Mouse (Mus musculus) heart, adult 2 months (tissue): ENCODE data around the gene Mcrip1. TPM values are rescaled to one million over a fixed set of nuclear protein-coding genes. Genes with fewer than 3 reads are reported as not detected.

Experiments
- DNase-seq, 2 experiments: peaks; one replicate each; pipeline ENCODE4 v3.0.0; 2021
- H3K27ac ChIP-seq: fragments of 200-600 bp; 2 replicates; pipeline ENCODE4 v1.8.1; 2022
- H3K27me3 ChIP-seq: fragments of 200-500 bp; 2 replicates; pipeline ENCODE4 v1.6.1; 2012; ENCODE audit warnings: mild to moderate bottlenecking, low read length, inconsistent platforms, mixed read lengths; ENCODE audit not compliant: control insufficient read depth, insufficient read depth
- H3K36me3 ChIP-seq: fragments of 200-500 bp; 2 replicates; pipeline ENCODE4 v1.6.1; 2012; ENCODE audit warnings: low read length, inconsistent platforms; ENCODE audit not compliant: control insufficient read depth, insufficient read depth
- H3K4me1 ChIP-seq: fragments of 200-500 bp; 2 replicates; pipeline ENCODE4 v1.6.1; 2011; ENCODE audit warnings: low read length; ENCODE audit not compliant: control insufficient read depth, insufficient read depth
- H3K4me3 ChIP-seq: fragments of 200-600 bp; 2 replicates; pipeline ENCODE4 v1.8.1; 2022
- H3K79me2 ChIP-seq: fragments of 200-500 bp; replicated peaks from 2 replicates; pipeline ENCODE4 v1.6.1; 2012; ENCODE audit warnings: mild to moderate bottlenecking, inconsistent platforms, low read length, moderate library complexity, mixed read lengths; ENCODE audit not compliant: control insufficient read depth, insufficient read depth
- H3K9ac ChIP-seq: fragments of 200-500 bp; 2 replicates; pipeline ENCODE4 v1.6.1; 2012; ENCODE audit warnings: low read depth, mild to moderate bottlenecking, control low read depth, inconsistent platforms, low read length, mixed read lengths
- CTCF ChIP-seq: fragments of 200-600 bp; IDR thresholded peaks from 2 replicates; pipeline ENCODE4 v1.8.1; 2022; ENCODE audit warnings: antibody characterized with exemption, mild to moderate bottlenecking, moderate library complexity
- EP300 ChIP-seq: fragments of 200-500 bp; IDR thresholded peaks from 2 replicates; pipeline ENCODE4 v1.6.1; 2011; ENCODE audit warnings: low read depth, low read length, control low read depth; ENCODE audit not compliant: insufficient read depth
- POLR2A ChIP-seq: fragments of 200-500 bp; IDR thresholded peaks from 2 replicates; pipeline ENCODE4 v1.6.1; 2011; ENCODE audit warnings: mild to moderate bottlenecking, low read depth, low read length, control low read depth; ENCODE audit not compliant: insufficient read depth
- WGBS: fragments of 180-500 bp; shearing (Covaris S2); methylation state at CpG from one replicate; pipeline ENCODE4 v1.1.7; 2018; 5-methylcytosine and 5-hydroxymethylcytosine counted together
- intact Hi-C: fragments of 180-260 bp; cut with DNase I; formaldehyde crosslinking; loops from one replicate; pipeline ENCODE4 v1.15.1; 2025
- polyA plus RNA-seq: library from polyadenylated mRNA; depleted of rRNA; stranded (reverse); fragments of >200 nt; gene quantifications from 2 replicates; pipeline ENCODE4 v1.2.3, GENCODE M21; 2012
- total RNA-seq, 2 experiments: library from RNA; stranded (reverse); gene quantifications; 2 replicates each; pipeline ENCODE4 v1.2.3; 2021

Mcrip1 gene
- total and polyA plus RNA-seq, 3 experiments = 38.5 to 84.9 (median 43.9) TPM

DNA sequence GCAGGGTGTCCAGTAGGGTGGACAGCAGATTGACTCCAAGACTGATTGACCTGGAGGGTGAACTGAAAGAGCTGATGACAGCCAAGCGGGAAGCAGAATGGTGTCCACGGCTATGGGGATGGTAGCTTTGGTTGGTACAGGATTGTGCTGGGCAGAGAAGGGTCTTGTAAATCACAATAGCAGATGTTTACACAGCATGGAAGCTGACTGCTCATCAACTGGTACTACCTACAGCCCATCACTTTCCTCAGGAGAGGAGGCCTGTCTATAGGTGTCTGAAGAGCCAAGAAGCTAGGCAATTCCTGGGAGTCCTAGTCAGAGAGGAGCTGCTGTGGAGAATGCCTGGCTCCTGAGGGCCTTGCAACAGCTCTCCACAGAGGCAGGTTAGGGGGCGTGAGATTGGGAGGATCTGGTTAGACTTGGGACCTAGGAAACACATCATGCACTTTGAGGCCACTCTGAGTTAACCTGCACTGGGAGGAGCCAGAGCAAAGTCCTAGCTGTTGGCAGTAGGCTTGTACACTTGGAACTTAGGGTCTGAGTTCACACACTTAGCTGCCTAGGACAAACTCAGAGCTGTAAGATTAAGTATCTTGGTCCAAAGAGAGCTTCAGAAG lies 26.9 kb upstream of the Mcrip1 start:
- TF ChIP-seq EP300 = 0 out of 2 replicates have a peak, but pooled peaks have one; percentile 8
- no peak for TF ChIP-seq CTCF
- Histone ChIP-seq H3K27ac (no peak overlapping the region), H3K4me1 (peaks cover 11% of the 10 kb centered on the region), H3K9ac (no peak overlapping the region), H3K4me3 (no peak overlapping the region), H3K36me3 (peaks cover 6% of the 10 kb centered on the region), H3K79me2 (peaks cover 7% of the 10 kb centered on the region), H3K27me3 (no peaks in the 10 kb centered on the region)
- 78% methylated on average over 3 of the region's 3 CpGs for WGBS
- no peak for DNase-seq
- intact Hi-C loops = no loop called here

DNA sequence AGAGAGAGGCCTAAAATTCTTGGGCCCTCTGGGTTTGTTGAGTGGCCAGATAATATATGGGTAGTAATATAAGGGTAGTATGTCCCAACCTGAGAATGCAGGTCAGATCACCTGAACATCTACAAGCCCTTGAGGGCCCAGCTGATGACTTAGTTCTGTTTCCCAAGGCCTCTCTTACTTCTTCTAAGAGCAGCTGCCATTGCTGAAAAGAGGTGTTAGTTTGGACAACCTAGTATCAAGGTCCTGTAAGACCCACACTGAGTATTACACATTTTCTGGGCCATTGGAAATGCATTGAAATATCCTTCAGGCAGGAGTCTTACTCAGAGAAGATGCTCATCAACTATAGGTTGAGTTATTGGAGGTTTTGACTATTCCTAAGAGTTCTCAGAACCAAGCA lies 26.4 kb upstream of the Mcrip1 start:
- TF ChIP-seq EP300 = no peak
- no peak for TF ChIP-seq CTCF
- no peak for TF ChIP-seq POLR2A
- intact Hi-C loops = no loop called here
- peaks cover 6% of the 10 kb centered on the region for H3K36me3 ChIP-seq
- no peak overlapping the region for H3K9ac ChIP-seq
- H3K4me3 ChIP-seq = no peak overlapping the region
- peaks cover 7% of the 10 kb centered on the region; the same call in 1 of the 2 replicates for H3K79me2 ChIP-seq
- H3K27ac ChIP-seq = no peak overlapping the region
- H3K27me3 ChIP-seq = no peaks in the 10 kb centered on the region
- peaks cover 13% of the 10 kb centered on the region for H3K4me1 ChIP-seq
- DNase-seq = no peak

DNA sequence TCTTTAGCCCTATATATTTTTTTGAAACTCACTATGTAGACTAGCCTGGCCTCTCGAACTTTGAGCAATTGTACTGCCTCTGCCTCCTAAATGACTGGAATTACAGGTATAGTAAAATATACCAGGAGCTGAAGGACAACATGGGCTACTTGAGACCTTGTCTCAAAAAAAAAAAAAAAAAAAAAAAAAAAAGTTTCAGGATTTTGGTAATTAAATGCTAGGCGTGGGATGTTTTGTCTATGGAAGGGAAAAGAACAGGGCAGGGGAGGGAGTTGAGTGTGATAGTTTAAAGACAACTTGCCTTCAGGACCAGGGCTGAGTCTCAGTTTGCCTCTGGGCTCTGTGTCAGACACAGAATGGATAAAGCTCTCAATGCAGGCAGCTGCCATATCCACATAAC lies 25.5 kb upstream of the Mcrip1 start:
- 82% methylated on average over 2 of the region's 2 CpGs for WGBS

DNA sequence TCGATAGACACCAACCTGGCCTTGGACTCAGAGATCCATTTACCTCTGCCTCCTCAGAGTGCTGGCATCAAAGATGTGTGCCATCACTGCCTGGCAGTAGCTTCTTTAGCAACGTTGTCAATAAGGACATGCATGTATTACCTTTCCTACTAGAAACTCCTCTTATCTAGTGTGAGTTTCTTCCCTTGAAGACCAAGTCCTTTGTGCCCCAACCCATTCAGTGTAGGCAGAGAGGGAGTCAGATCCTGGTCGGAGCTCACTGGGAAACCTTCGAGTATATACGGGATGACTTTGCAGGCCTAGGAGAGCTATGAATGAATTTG lies 24.7 kb upstream of the Mcrip1 start:
- peak overlapping the region; percentile 98 for H3K27ac ChIP-seq
- no peaks in the 10 kb centered on the region for H3K27me3 ChIP-seq
- no peak for TF ChIP-seq CTCF
- no peak for TF ChIP-seq POLR2A
- TF ChIP-seq EP300 = no peak
- H3K4me3 ChIP-seq = peak overlapping the region; percentile 85; the same call in 1 of the 2 replicates
- H3K79me2 ChIP-seq = peaks cover 1% of the 10 kb centered on the region; the same call in 1 of the 2 replicates
- no peaks in the 10 kb centered on the region; the same call in 1 of the 2 replicates for H3K36me3 ChIP-seq
- intact Hi-C loops = no loop called here
- 10% methylated on average over 5 of the region's 5 CpGs for WGBS
- peaks cover 6% of the 10 kb centered on the region for H3K4me1 ChIP-seq
- DNase-seq = no peak
- H3K9ac ChIP-seq = 0 out of 2 replicates have a peak overlapping the region, but pooled peaks have one; percentile 19

More for the DNA sequence above, 25.5 kb upstream of the Mcrip1 start:
- Histone ChIP-seq H3K27ac (no peak overlapping the region), H3K4me3 (no peak overlapping the region), H3K27me3 (no peaks in the 10 kb centered on the region), H3K4me1 (peaks cover 9% of the 10 kb centered on the region), H3K36me3 (peaks cover 6% of the 10 kb centered on the region), H3K79me2 (peaks cover 1% of the 10 kb centered on the region; the same call in 1 of the 2 replicates), H3K9ac (no peak overlapping the region)
- intact Hi-C loops = no loop called here
- TF ChIP-seq EP300 = no peak
- no peak for TF ChIP-seq POLR2A
- TF ChIP-seq CTCF = no peak
- DNase-seq = no peak

DNA sequence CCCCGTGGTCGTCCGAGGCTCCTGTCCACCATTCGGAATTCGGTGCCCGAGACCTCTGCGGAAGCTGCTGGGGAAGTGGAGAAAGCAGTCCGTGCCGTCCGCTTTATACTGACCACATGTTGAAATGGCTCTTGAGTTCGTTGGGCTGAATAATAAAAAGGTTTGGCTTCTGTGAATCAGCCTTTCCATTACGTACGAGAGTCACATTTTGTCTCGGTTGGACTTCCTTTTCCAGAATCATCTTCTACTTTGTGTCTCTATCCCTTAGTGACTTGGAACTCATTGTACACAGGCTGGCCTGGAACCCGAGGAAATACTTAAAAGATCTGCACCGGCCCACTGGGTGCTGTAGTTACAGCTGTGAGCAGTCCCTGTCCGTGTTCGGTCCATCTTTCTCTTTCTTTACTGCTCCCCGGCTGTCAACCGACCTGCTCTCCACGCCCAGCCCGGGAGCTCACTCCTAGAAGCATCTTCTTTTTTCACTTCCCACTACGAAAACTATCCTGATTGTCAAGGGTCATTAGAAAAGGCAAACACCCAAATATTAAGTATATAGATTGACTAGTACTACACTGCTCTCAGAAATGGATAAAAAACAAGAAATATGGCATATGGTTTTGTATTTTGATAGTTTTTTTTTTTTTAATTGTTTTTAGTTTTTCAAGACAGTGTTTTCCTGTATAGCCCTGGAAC lies 24.2 kb upstream of the Mcrip1 start:
- WGBS = 1% methylated on average over 23 of the region's 23 CpGs
- intact Hi-C loops = loop anchor here (1.0 kb wide), 1 partner anchor 8 kb away; the partner anchor contains the start of gene Arhgdia
- no peaks in the 10 kb centered on the region; the same call in 1 of the 2 replicates for H3K36me3 ChIP-seq
- H3K4me1 ChIP-seq = peaks cover 6% of the 10 kb centered on the region
- H3K27ac ChIP-seq = peak overlapping the region; percentile 98
- no peaks in the 10 kb centered on the region for H3K27me3 ChIP-seq
- H3K79me2 ChIP-seq = peaks cover 1% of the 10 kb centered on the region; the same call in 1 of the 2 replicates
- H3K4me3 ChIP-seq = peak overlapping the region; percentile 85
- no peak for DNase-seq
- no peak for TF ChIP-seq POLR2A
- TF ChIP-seq CTCF = no peak
- no peak; the same call in 1 of the 2 replicates for TF ChIP-seq EP300
- peak overlapping the region; percentile 81 for H3K9ac ChIP-seq
